Mouse (Mus musculus) T-helper 1 cell (primary cell): Measurements from ENCODE around the gene Ripor2.

Source experiments
- in situ Hi-C: fragments of 300-600 bp; cut with MboI, MseI; formaldehyde crosslinking; loops from one replicate; pipeline ENCODE4 v1.15.1; 2025; ENCODE audit warnings: high pct_unique_total_duplicates

Gene Ripor2

GRCm38 (mm10) chr13:24616645-24617044, 34.7 kb downstream of the Ripor2 start:
- in situ Hi-C loops = loop anchor here (10.0 kb wide), 1 partner anchor 852 kb away; the partner anchor contains the start of genes Hist1h1a, Hist1h3a, Hist1h4a and Trim38

- in situ Hi-C loops = loop anchor here (10.0 kb wide), 1 partner anchor 852 kb away; the partner anchor contains the start of genes Hist1h1a, Hist1h3a, Hist1h4a and Trim38
These were observed 35.2 kb downstream of the Ripor2 start for GRCm38 (mm10) chr13:24617076-24617798.

GRCm38 (mm10) chr13:24617799-24618130, 35.8 kb downstream of the Ripor2 start:
- in situ Hi-C loops = loop anchor here (10.0 kb wide), 1 partner anchor 853 kb away; the partner anchor contains the start of genes Hist1h1a, Hist1h3a, Hist1h4a and Trim38

GRCm38 (mm10) chr13:24619711-24620110, 37.7 kb downstream of the Ripor2 start:
- in situ Hi-C loops = loop anchor here (10.0 kb wide), 1 partner anchor 855 kb away; the partner anchor contains the start of genes Hist1h1a, Hist1h3a, Hist1h4a and Trim38

GRCm38 (mm10) chr13:24620439-24620838, 38.5 kb downstream of the Ripor2 start:
- in situ Hi-C loops = no loop called here

- in situ Hi-C loops = no loop called here
These were observed 41.6 kb downstream of the Ripor2 start for GRCm38 (mm10) chr13:24623631-24624030.

GRCm38 (mm10) chr13:24625071-24625470, 43.1 kb downstream of the Ripor2 start:
- in situ Hi-C loops = no loop called here

- in situ Hi-C loops = no loop called here
These were observed 44.9 kb downstream of the Ripor2 start for GRCm38 (mm10) chr13:24626698-24627436.

- in situ Hi-C loops = no loop called here
These were observed 46.2 kb downstream of the Ripor2 start for GRCm38 (mm10) chr13:24628192-24628591.

GRCm38 (mm10) chr13:24629073-24629621, 47.2 kb downstream of the Ripor2 start:
- in situ Hi-C loops = no loop called here

GRCm38 (mm10) chr13:24630364-24630763, 48.4 kb downstream of the Ripor2 start:
- in situ Hi-C loops = loop anchor here (5.0 kb wide), 1 partner anchor 33 kb away; no protein-coding TSS in a partner anchor

- in situ Hi-C loops = loop anchor here (5.0 kb wide), 1 partner anchor 36 kb away; no protein-coding TSS in a partner anchor
These were observed 51.1 kb downstream of the Ripor2 start for GRCm38 (mm10) chr13:24632988-24633577.

- in situ Hi-C loops = loop anchor here (5.0 kb wide), 1 partner anchor 37 kb away; no protein-coding TSS in a partner anchor
These were observed 52.5 kb downstream of the Ripor2 start for GRCm38 (mm10) chr13:24634346-24635120.

GRCm38 (mm10) chr13:24638371-24639214, 56.6 kb downstream of the Ripor2 start:
- in situ Hi-C loops = no loop called here

- in situ Hi-C loops = loop anchor here (10.0 kb wide), 1 partner anchor 1195 kb away; no protein-coding TSS in a partner anchor
These were observed 57.5 kb downstream of the Ripor2 start for GRCm38 (mm10) chr13:24639215-24640165.

GRCm38 (mm10) chr13:24640166-24640560, 58.2 kb downstream of the Ripor2 start:
- in situ Hi-C loops = loop anchor here (10.0 kb wide), 1 partner anchor 1195 kb away; no protein-coding TSS in a partner anchor

- in situ Hi-C loops = loop anchor here (10.0 kb wide), 1 partner anchor 1196 kb away; no protein-coding TSS in a partner anchor
These were observed 58.9 kb downstream of the Ripor2 start for GRCm38 (mm10) chr13:24640836-24641385.
